Mouse (Mus musculus) heart, embryonic 14.5 days (tissue): ENCODE measurements around the gene Epha4. TPM values are rescaled to one million over a fixed set of nuclear protein-coding genes. Genes with fewer than 3 reads are reported as not detected.
A peak's percentile ranks its signal among the peaks of the same experiment; 100 is the strongest.

Source experiments
- ATAC-seq: fragments of 200-750 bp; cut with Nextera tagmentation; 2 replicates; pipeline ENCODE4 v1.8.0; 2017; ENCODE audit warnings: low read depth, moderate TSS enrichment; ENCODE audit not compliant: insufficient number of reproducible peaks, insufficient read depth, low FRiP score
- H3K27ac ChIP-seq, 2 experiments: fragments of 200-500 bp in 1 of 2; fragments of 300-500 bp in 1 of 2; sonication (generic) in 1 of 2; replicated peaks in 1 of 2; 2 replicates each; pipeline ENCODE4 v1.5.1; 2012 to 2014; ENCODE audit warnings: low read depth in 2 of 2, low read length in 2 of 2, control low read depth in 1 of 2, mild to moderate bottlenecking in 1 of 2, mixed read lengths in 1 of 2; ENCODE audit not compliant: control insufficient read depth in 1 of 2, insufficient read depth in 1 of 2
- H3K27me3 ChIP-seq: fragments of 300-500 bp; sonication (generic); 2 replicates; pipeline ENCODE4 v1.6.1; 2014; ENCODE audit warnings: mild to moderate bottlenecking, low read length, control low read depth; ENCODE audit not compliant: control insufficient read depth, insufficient read depth
- H3K36me3 ChIP-seq: fragments of 300-500 bp; sonication (generic); 2 replicates; pipeline ENCODE4 v1.6.1; 2014; ENCODE audit warnings: mild to moderate bottlenecking, control low read depth, low read length, mixed read lengths; ENCODE audit not compliant: control insufficient read depth, insufficient read depth
- H3K4me1 ChIP-seq, 2 experiments: fragments of 200-500 bp in 1 of 2; fragments of 300-500 bp in 1 of 2; sonication (generic) in 1 of 2; 2 replicates each; pipeline ENCODE4 v1.6.1; 2012 to 2014; ENCODE audit warnings: low read length in 2 of 2, control low read depth in 1 of 2, mixed read lengths in 1 of 2; ENCODE audit not compliant: control insufficient read depth in 2 of 2, insufficient read depth in 2 of 2
- H3K4me2 ChIP-seq: fragments of 300-500 bp; sonication (generic); 2 replicates; pipeline ENCODE4 v1.6.1; 2014; ENCODE audit warnings: mild to moderate bottlenecking, low read length
- H3K4me3 ChIP-seq, 2 experiments: fragments of 200-500 bp in 1 of 2; fragments of 300-500 bp in 1 of 2; sonication (generic) in 1 of 2; 2 replicates each; pipeline ENCODE4 v1.5.1; 2012 to 2014; ENCODE audit warnings: low read length in 2 of 2, mild to moderate bottlenecking in 2 of 2, control low read depth in 1 of 2, low read depth in 1 of 2, moderate library complexity in 1 of 2; ENCODE audit not compliant: control insufficient read depth in 1 of 2, insufficient read depth in 1 of 2
- H3K9ac ChIP-seq: fragments of 300-500 bp; sonication (generic); 2 replicates; pipeline ENCODE4 v1.6.1; 2014; ENCODE audit warnings: mild to moderate bottlenecking, low read length
- H3K9me3 ChIP-seq: fragments of 300-500 bp; sonication (generic); 2 replicates; pipeline ENCODE4 v1.6.1; 2016; ENCODE audit warnings: low read length, control low read depth; ENCODE audit not compliant: control insufficient read depth
- WGBS: fragments of 180-500 bp; shearing (Covaris S2); extraction: QIAGEN DNeasy Blood & Tissue Kit; methylation state at CpG from one replicate; pipeline ENCODE4 v1.1.7; 2014; 5-methylcytosine and 5-hydroxymethylcytosine counted together
- polyA plus RNA-seq: library from polyadenylated mRNA; unstranded; fragments of >200 nt; fragmentation: Nextera tagmentation; extraction: Ambion mirVana; gene quantifications from 2 replicates; pipeline ENCODE4 v1.2.1, GENCODE M21; 2014

The Epha4 gene
- polyA plus RNA-seq, 1 experiment from 2014 or later: 14.1 TPM

- Histone ChIP-seq H3K36me3 (no peaks in the 10 kb centered on the region), H3K4me1 (peaks cover 4 to 10% of the 10 kb centered on the region in 2 experiments), H3K27ac (no peak overlapping the region), H3K9me3 (no peaks in the 10 kb centered on the region), H3K27me3 (peaks cover 7% of the 10 kb centered on the region; the same call in 1 of the 2 replicates), H3K4me2 (peak overlapping the region; percentile 77), H3K9ac (peak overlapping the region; percentile 70), H3K4me3 (peak overlapping the region; percentile 58 to 75)
- ATAC-seq: no peak; the same call in 1 of the 2 replicates
- 1% methylated on average over 36 of the region's 36 CpGs for WGBS
Observed at GRCm38 (mm10) chr1:77516203-77516991, 1.5 kb upstream of the Epha4 start.

GRCm38 (mm10) chr1:77515651-77515981 is 728 bp upstream of the Epha4 start:
- WGBS: 0% methylated on average over 12 of the region's 12 CpGs
- Histone ChIP-seq H3K36me3 (no peaks in the 10 kb centered on the region), H3K27ac (no peak overlapping the region), H3K9ac (peak overlapping the region; percentile 70), H3K27me3 (peaks cover 7% of the 10 kb centered on the region; the same call in 1 of the 2 replicates), H3K9me3 (no peaks in the 10 kb centered on the region), H3K4me2 (peak overlapping the region; percentile 77), H3K4me3 (peak overlapping the region; percentile 58 to 75), H3K4me1 (peaks cover 4 to 10% of the 10 kb centered on the region in 2 experiments)
- no peak for ATAC-seq

GRCm38 (mm10) chr1:77514325-77514962 is 444 bp downstream of the Epha4 start:
- H3K27me3 ChIP-seq: peaks cover 7% of the 10 kb centered on the region; the same call in 1 of the 2 replicates
- peak; percentile 1; the same call in 1 of the 2 replicates for ATAC-seq
- H3K9me3 ChIP-seq: no peaks in the 10 kb centered on the region
- 0 out of 2 replicates have a peak, but pooled peaks cover 5% of the 10 kb centered on the region for H3K36me3 ChIP-seq
- H3K27ac ChIP-seq: peak overlapping the region in 1 of 2 experiments; percentile 55; a peak in 2 of 4 replicates
- H3K9ac ChIP-seq: peak overlapping the region; percentile 70
- H3K4me3 ChIP-seq: peak overlapping the region; percentile 75 to 80
- peak overlapping the region; percentile 77 for H3K4me2 ChIP-seq
- H3K4me1 ChIP-seq: peaks cover 4 to 10% of the 10 kb centered on the region in 2 experiments
- under 1% methylated on average over 45 of the region's 45 CpGs for WGBS

- no peak for ATAC-seq
- no peaks in the 10 kb centered on the region for H3K9me3 ChIP-seq
- H3K36me3 ChIP-seq: 0 out of 2 replicates have a peak, but pooled peaks cover 5% of the 10 kb centered on the region
- peaks cover 7% of the 10 kb centered on the region; the same call in 1 of the 2 replicates for H3K27me3 ChIP-seq
- peak overlapping the region; percentile 75 to 80 for H3K4me3 ChIP-seq
- H3K9ac ChIP-seq: peak overlapping the region; percentile 70
- H3K27ac ChIP-seq: no peak overlapping the region
- H3K4me2 ChIP-seq: peak overlapping the region; percentile 77
- H3K4me1 ChIP-seq: peaks cover 4 to 10% of the 10 kb centered on the region in 2 experiments
- WGBS: 1% methylated on average over 8 of the region's 9 CpGs
Observed at GRCm38 (mm10) chr1:77513959-77514324, 946 bp downstream of the Epha4 start.

- ATAC-seq: no peak
- Histone ChIP-seq H3K4me2 (peak overlapping the region; percentile 77), H3K27ac (0 out of 4 replicates have a peak overlapping the region, but pooled peaks of 1 of the 2 experiments have one; percentile 36), H3K4me1 (peaks cover 4 to 10% of the 10 kb centered on the region in 2 experiments), H3K27me3 (peaks cover 7% of the 10 kb centered on the region; the same call in 1 of the 2 replicates), H3K4me3 (peak overlapping the region; percentile 75 to 80), H3K36me3 (0 out of 2 replicates have a peak, but pooled peaks cover 5% of the 10 kb centered on the region), H3K9ac (peak overlapping the region; percentile 70), H3K9me3 (no peaks in the 10 kb centered on the region)
- 3% methylated on average over 27 of the region's 27 CpGs for WGBS
Observed at GRCm38 (mm10) chr1:77513411-77513941, 1.4 kb downstream of the Epha4 start.

GRCm38 (mm10) chr1:77512431-77513195 is 2.3 kb downstream of the Epha4 start:
- H3K4me3 ChIP-seq: peak overlapping the region; percentile 75 to 80
- no peaks in the 10 kb centered on the region for H3K9me3 ChIP-seq
- 0 out of 2 replicates have a peak, but pooled peaks cover 5% of the 10 kb centered on the region for H3K36me3 ChIP-seq
- WGBS: 10% methylated on average over 20 of the region's 20 CpGs
- peak overlapping the region; percentile 77 for H3K4me2 ChIP-seq
- no peak for ATAC-seq
- peaks cover 4 to 10% of the 10 kb centered on the region in 2 experiments for H3K4me1 ChIP-seq
- no peak overlapping the region for H3K27ac ChIP-seq
- peaks cover 7% of the 10 kb centered on the region; the same call in 1 of the 2 replicates for H3K27me3 ChIP-seq
- H3K9ac ChIP-seq: peak overlapping the region; percentile 70

GRCm38 (mm10) chr1:77512059-77512407 is 2.9 kb downstream of the Epha4 start:
- ATAC-seq: no peak
- H3K9me3 ChIP-seq: no peaks in the 10 kb centered on the region
- peak overlapping the region; percentile 75 to 80 for H3K4me3 ChIP-seq
- peak overlapping the region; percentile 77 for H3K4me2 ChIP-seq
- peaks cover 4 to 10% of the 10 kb centered on the region in 2 experiments for H3K4me1 ChIP-seq
- peak overlapping the region; percentile 70; the same call in 1 of the 2 replicates for H3K9ac ChIP-seq
- 45% methylated on average over 4 of the region's 4 CpGs for WGBS
- peaks cover 6% of the 10 kb centered on the region; the same call in 1 of the 2 replicates for H3K27me3 ChIP-seq
- H3K36me3 ChIP-seq: 0 out of 2 replicates have a peak, but pooled peaks cover 5% of the 10 kb centered on the region
- H3K27ac ChIP-seq: no peak overlapping the region
